Mouse (Mus musculus): ENCODE data around the gene Dennd2a.

The Dennd2a gene

DNA sequence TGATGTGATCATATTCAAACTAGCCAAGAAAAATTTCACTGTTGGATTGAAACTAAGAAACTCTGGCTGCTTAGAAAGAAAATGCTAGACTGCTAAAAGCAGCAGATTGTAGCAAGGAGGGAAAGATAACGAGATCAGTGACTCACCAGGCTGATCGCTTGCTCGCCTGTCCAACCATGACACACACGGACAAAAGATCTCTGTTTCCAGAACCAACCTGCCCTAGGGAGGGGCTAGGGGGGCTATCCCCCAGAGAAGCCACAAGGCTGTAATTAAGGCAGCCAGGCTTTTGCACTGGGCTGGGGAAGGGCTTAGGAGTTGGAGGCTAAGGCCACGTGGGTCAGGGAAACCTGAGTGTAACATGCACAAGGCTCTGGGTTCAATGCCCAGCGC lies 41.9 kb downstream of the Dennd2a start:
- no peak for DNase-seq (ENCODE audit: low read depth, low spot score)

DNA sequence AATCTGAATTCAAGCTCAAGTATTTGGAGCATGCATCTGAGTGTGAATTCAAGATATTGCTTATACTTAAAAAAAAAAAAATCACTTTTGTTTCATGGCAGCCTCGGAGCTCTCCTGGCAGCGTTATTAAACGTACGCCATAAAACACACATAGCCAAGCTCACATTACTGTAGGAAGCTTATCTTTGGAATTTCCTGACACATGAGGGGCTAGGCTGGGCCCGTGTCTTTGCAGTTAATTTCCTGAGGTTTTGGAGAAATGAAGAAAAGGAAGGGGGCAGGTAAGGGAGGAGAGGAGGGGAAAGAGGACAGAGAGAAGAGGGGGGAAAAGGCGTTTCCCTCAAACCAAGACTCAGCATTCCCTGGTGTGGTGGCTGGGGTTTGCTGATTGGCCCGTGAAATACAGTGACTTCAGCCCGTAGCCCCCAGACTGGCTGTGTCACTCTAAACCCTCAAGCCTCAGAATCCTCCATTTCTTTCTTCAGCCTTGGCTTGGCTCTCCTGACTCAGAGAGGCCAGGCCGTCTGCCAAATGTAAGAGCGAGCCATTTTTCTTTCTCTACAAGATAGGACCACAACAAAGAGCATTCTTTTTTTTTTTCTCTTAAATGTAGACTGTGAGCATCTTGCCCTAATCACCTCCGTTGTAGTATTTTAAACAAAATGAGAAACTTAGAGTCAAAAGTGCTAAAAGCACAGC lies 42.5 kb downstream of the Dennd2a start:
- DNase-seq (ENCODE audit: low read depth, low spot score) = no peak

GRCm38 (mm10) chr6:39503476-39503875 lies 54.2 kb downstream of the Dennd2a start:
- no peak for DNase-seq (ENCODE audit: low read depth, low spot score)

GRCm38 (mm10) chr6:39497165-39497564 lies 60.5 kb downstream of the Dennd2a start:
- no peak for DNase-seq (ENCODE audit: low read depth, low spot score)

- DNase-seq (ENCODE audit: low read depth, low spot score) = no peak
These were observed 64.4 kb downstream of the Dennd2a start for GRCm38 (mm10) chr6:39493129-39493714.

GRCm38 (mm10) chr6:39492161-39492560 lies 65.5 kb downstream of the Dennd2a start:
- DNase-seq (ENCODE audit: low read depth, low spot score) = no peak

DNA sequence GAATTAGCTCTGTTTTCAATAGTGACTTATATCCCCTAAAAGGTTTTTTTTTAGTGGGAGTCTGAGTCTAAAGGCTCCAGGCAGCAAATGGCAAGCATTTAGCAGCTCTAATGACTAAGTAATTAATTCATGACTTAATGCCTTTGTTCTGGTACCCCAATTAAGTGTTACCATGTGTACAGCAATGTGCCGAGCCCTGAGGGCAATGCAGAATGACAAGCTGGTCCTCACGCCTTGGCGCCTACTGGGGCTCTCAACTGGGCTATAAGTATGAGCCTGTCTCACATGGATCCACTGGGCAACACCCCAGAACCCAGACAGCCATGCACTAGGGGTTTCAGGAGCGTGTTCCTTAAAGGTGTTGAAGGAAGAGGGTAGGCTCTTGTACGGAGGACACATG lies 66.5 kb downstream of the Dennd2a start:
- no peak for DNase-seq (ENCODE audit: low read depth, low spot score)

GRCm38 (mm10) chr6:39488292-39488691 lies 69.4 kb downstream of the Dennd2a start:
- no peak for DNase-seq (ENCODE audit: low read depth, low spot score)

DNA sequence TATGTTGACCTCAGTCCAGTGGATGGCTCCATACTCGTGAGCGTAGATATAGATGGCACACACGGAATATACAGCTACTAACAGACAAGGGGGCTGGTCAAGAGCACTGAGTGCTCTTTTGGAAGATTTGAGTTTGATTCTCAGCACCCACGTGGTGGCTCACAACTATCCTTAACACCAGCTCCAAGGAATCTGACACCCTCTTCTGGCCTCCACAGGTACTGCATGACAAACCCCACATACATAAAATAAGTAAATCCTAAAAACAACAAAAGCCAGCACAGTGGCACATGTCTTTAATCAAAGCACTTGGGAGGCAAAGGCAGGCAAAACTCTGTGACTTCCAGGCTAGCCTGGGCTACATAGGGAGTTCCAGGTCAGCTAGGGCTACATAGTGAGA lies 74.0 kb downstream of the Dennd2a start:
- DNase-seq (ENCODE audit: low read depth, low spot score) = no peak

DNA sequence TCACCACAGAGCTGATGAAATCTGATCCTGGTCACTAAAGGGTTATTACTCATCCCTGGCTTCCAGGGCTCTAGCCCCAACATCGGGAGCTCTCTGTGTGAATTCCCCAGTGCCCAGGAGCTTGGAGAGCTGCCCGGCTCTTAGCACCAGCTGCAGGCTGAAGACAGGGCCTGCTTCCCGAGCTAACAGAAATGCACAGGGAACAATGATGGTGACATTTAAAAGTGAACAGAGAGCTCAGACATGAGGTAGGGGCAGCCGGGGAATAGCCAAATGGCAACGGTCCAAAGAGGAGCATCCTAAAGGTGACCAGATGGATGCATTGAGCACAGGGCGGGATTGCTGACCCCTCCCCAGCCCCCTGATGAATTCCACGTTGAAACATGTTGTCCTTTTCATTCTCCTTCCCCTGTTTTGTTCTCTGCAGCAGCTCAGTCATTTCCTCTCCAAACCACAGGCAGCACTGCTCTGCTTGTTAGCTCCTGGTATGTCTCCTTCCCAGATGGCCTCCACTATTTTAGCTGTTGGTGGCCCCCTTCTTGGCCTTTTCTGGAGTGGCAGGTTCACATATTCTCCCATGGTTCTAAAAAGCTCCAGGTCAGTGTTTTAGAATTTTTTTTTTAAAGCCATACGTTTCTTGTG lies 79.0 kb downstream of the Dennd2a start:
- DNase-seq (ENCODE audit: low read depth, low spot score) = no peak

- DNase-seq (ENCODE audit: low read depth, low spot score) = no peak
These were observed 81.0 kb downstream of the Dennd2a start for GRCm38 (mm10) chr6:39476617-39477016.

- no peak for DNase-seq (ENCODE audit: low read depth, low spot score)
These were observed 83.2 kb downstream of the Dennd2a start for GRCm38 (mm10) chr6:39474424-39474823.

- DNase-seq (ENCODE audit: low read depth, low spot score) = no peak
These were observed 84.8 kb downstream of the Dennd2a start for GRCm38 (mm10) chr6:39472837-39473236.

DNA sequence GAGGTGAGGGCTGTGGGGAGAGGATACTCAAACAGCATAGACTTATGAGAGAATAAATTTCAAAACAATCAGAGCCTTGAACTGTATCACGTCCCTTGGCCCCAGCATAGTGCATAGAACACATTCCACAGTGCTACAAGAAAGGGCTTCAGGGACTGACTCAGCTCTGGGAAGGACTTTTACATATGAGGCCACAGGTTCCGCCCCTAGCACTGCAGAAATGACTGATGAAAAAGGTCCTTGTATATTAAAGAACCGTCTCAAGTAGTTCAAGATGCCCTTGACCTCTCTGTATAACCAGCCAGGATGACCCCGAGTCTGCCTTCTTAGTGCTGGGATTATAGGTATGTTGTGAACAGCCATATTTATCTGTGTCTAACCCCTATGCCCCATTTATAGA lies 85.4 kb downstream of the Dennd2a start:
- no peak for DNase-seq (ENCODE audit: low read depth, low spot score)

DNA sequence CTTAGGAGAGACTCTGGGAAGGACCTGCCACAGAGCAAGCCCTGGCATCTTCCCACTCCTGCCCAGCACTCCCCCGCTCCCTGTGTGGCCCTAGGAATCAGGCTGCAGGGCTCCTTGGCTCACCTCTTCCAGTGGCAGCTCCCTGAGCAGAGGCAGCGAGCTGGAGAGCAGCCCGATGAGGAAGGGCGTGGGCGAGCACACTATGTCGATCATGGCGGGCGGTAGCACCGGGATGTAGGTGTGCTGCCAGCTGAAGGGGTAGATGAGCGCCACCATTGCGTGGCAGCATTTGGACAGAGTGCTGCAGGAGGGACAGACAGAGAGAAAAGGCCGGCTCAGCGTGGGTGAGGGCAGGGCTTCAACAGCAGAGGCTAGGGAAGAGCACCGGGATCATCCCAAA lies 87.6 kb downstream of the Dennd2a start:
- no peak for DNase-seq (ENCODE audit: low read depth, low spot score)

GRCm38 (mm10) chr6:39469427-39469826 lies 88.2 kb downstream of the Dennd2a start:
- no peak for DNase-seq (ENCODE audit: low read depth, low spot score)

DNA sequence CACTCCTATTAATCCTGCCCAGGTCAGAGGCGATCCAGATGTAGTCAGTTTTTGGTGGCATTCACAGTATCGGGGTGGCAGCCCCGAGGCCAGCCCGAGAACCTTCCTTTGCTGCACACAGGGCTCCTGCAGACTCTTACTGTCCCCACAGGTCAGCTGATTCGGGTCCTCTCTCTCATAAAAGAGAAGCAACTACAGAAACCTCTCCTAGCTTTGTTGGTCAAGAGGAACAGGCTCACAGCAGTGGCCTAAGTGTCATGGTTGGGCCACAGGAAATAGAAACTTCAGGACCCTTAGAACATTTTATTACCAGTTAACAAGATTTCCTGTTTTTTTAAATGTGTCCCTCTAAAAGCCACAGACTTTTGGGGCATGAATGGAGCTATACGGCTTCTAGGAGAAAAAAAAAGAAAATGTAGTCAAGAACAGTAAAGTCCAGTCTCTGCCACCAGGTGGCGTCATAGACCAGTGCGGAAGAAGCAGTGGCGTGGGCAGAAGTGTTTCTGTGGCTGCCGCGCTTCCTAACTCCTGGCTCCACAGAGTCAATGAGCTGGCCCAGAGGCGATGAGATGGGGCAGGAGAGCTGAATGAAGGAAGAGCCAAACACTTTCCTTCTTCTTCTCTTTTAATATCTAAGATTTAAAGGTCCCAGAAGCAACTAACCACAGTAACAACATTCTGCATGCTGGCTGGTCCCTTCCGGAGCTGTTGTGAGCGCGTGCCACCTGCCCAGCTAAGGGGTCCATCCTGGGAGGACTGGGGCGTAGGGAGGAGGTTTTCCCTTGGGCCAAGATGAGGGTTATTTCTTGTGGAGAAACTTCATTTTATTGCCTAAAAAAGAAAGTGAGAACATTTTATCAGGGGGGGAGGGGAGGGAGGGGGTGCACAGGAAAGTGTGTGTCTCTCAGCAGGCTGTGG lies 94.8 kb downstream of the Dennd2a start:
- DNase-seq (ENCODE audit: low read depth, low spot score) = peak; percentile 67

DNA sequence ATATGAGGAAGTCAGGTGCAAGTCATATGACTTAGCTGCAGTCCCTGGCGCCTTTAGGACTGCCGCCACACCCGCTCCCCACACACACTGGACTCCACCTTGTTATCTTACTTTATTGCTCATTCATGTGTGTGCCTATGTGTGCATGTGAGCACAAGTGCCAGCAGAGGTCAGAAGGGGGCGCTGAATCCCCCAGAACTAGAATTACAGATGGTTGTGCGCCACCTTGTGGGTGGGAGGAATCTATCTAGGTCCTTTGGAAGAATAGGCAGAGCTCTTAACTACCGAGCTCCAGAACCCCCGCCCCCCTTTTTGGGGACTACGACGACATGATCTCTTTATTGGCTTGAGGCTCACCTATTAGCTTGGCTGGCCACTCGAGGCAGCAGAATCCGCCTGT lies 97.6 kb downstream of the Dennd2a start:
- no peak for DNase-seq (ENCODE audit: low read depth, low spot score)

GRCm38 (mm10) chr6:39455339-39456160 lies 102.1 kb downstream of the Dennd2a start:
- no peak for DNase-seq (ENCODE audit: low read depth, low spot score)

- no peak for DNase-seq (ENCODE audit: low read depth, low spot score)
These were observed 103.1 kb downstream of the Dennd2a start for GRCm38 (mm10) chr6:39454616-39455015.

GRCm38 (mm10) chr6:39453564-39453963 lies 104.1 kb downstream of the Dennd2a start:
- no peak for DNase-seq (ENCODE audit: low read depth, low spot score)

Measured in retina, postnatal 7 days (tissue).